Mouse (Mus musculus) heart, embryonic 11.5 days (tissue): ENCODE data around the gene Bicc1. TPM values are rescaled to one million over a fixed set of nuclear protein-coding genes. Genes with fewer than 3 reads are reported as not detected.

Experiments used
- ATAC-seq: fragments of 200-750 bp; cut with Nextera tagmentation; replicated peaks from 2 replicates; pipeline ENCODE4 v1.8.0; 2017; ENCODE audit warnings: moderate library complexity; ENCODE audit not compliant: insufficient number of reproducible peaks, low FRiP score, low TSS enrichment
- H3K27ac ChIP-seq: fragments of 300-500 bp; sonication (generic); 2 replicates; pipeline ENCODE4 v1.5.1; 2014; ENCODE audit warnings: mild to moderate bottlenecking, low read depth, low read length
- H3K27me3 ChIP-seq: fragments of 300-500 bp; sonication (generic); 2 replicates; pipeline ENCODE4 v1.6.1; 2014; ENCODE audit warnings: mild to moderate bottlenecking, low read length, mixed read lengths; ENCODE audit not compliant: control insufficient read depth, insufficient read depth
- H3K36me3 ChIP-seq: fragments of 300-500 bp; sonication (generic); 2 replicates; pipeline ENCODE4 v1.6.1; 2014; ENCODE audit warnings: mild to moderate bottlenecking, low read length, moderate library complexity, mixed read lengths; ENCODE audit not compliant: control insufficient read depth, insufficient read depth
- H3K4me1 ChIP-seq: fragments of 300-500 bp; sonication (generic); 2 replicates; pipeline ENCODE4 v1.6.1; 2014; ENCODE audit warnings: low read length; ENCODE audit not compliant: control insufficient read depth, insufficient read depth
- H3K4me2 ChIP-seq: fragments of 300-500 bp; sonication (generic); 2 replicates; pipeline ENCODE4 v1.6.1; 2014; ENCODE audit warnings: mild to moderate bottlenecking, moderate library complexity
- H3K4me3 ChIP-seq: fragments of 300-500 bp; sonication (generic); 2 replicates; pipeline ENCODE4 v1.5.1; 2014; ENCODE audit warnings: low read depth, low read length
- H3K9ac ChIP-seq: fragments of 300-500 bp; sonication (generic); 2 replicates; pipeline ENCODE4 v1.6.1; 2014; ENCODE audit warnings: mild to moderate bottlenecking, low read depth, low read length, moderate library complexity
- H3K9me3 ChIP-seq: fragments of 300-500 bp; sonication (generic); replicated peaks from 2 replicates; pipeline ENCODE4 v1.6.1; 2016; ENCODE audit warnings: low read length; ENCODE audit not compliant: control insufficient read depth
- WGBS: fragments of 180-500 bp; shearing (Covaris S2); extraction: QIAGEN DNeasy Blood & Tissue Kit; methylation state at CpG from one replicate; pipeline ENCODE4 v1.1.7; 2014; ENCODE audit not compliant: insufficient replicate concordance; 5-methylcytosine and 5-hydroxymethylcytosine counted together
- polyA plus RNA-seq: library from polyadenylated mRNA; unstranded; fragments of >200 nt; fragmentation: Nextera tagmentation; extraction: Ambion mirVana; gene quantifications from 2 replicates; pipeline ENCODE4 v1.2.1, GENCODE M21; 2014

Gene Bicc1
- polyA plus RNA-seq, 1 experiment from 2014 or later: 14.1 TPM

DNA sequence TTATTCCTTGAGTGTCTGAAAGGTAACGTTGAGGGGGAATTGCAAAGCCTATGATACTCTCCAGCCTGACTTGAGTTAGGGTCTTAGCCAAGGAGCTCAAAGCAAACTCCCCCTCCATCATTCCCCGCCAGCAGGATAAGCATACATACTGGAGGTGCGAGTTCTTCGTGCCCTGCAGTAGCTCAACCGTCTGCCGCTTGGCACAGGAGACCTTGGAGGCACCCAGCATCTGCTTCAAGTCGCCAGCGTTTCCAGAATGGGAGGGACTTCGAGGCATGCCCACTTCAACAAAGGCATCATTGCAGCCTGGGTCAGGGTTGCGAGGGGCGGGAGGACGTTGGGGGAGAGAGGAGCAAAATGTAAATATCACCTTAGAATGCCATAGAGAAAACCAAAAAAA, 214.4 kb downstream of the Bicc1 start:
- Histone ChIP-seq H3K36me3 (0 out of 2 replicates have a peak, but pooled peaks cover 2% of the 10 kb centered on the region), H3K4me3 (no peak overlapping the region), H3K4me2 (no peak overlapping the region), H3K4me1 (peaks cover 4% of the 10 kb centered on the region; the same call in 1 of the 2 replicates), H3K27ac (no peak overlapping the region), H3K27me3 (no peaks in the 10 kb centered on the region), H3K9ac (no peak overlapping the region), H3K9me3 (no peaks in the 10 kb centered on the region)
- WGBS: 79% methylated on average over 12 of the region's 12 CpGs
- ATAC-seq: no peak

DNA sequence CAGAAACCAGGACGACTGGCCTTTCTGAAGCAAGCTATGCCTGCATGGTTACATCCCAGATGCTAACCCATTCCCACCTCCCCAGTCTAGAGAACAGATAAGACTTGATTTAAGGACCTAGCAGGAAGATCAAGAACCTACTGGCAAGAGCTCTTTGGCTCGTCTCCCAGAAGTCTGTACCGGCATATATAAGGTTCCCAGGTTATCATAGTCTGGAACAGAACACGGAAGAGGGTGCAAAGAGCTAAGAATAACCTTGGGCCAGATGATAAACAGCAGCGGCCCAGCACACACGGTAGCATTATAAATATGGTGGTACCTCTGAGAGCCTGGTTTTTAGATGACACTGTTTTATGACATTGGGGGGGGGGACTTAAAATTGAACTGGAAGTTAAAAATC, 217.9 kb downstream of the Bicc1 start:
- Histone ChIP-seq H3K36me3 (peaks cover 4% of the 10 kb centered on the region), H3K4me2 (no peak overlapping the region), H3K27ac (no peak overlapping the region), H3K27me3 (no peaks in the 10 kb centered on the region), H3K9me3 (no peaks in the 10 kb centered on the region), H3K4me3 (no peak overlapping the region), H3K9ac (no peak overlapping the region), H3K4me1 (no peaks in the 10 kb centered on the region)
- ATAC-seq: no peak
- WGBS: 48% methylated on average over 6 of the region's 6 CpGs

DNA sequence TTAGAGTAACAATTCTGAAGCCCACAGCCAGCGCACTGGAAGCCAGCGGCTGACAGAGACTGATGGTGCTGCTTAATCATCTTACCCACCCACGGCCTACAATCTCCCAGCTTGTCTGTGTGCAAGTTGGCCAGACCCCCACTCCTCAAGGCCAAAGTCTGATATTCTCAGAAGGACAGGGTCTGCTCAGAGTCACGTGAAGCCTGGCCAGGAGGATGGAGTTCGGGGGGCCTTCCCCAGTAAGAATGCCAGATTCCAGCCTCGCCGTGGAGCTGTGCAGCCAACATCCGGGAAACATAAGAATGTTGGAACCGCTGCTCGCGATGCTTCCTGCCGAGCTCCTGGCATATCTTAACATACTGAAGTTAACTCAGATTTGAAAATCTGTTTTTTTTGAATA, 219.7 kb downstream of the Bicc1 start:
- Histone ChIP-seq H3K27me3 (no peaks in the 10 kb centered on the region), H3K9ac (no peak overlapping the region), H3K4me3 (no peak overlapping the region), H3K27ac (0 out of 2 replicates have a peak overlapping the region, but pooled peaks have one; percentile 25), H3K4me1 (no peaks in the 10 kb centered on the region), H3K36me3 (peaks cover 9% of the 10 kb centered on the region), H3K9me3 (no peaks in the 10 kb centered on the region), H3K4me2 (no peak overlapping the region)
- no peak; the same call in 1 of the 2 replicates for ATAC-seq
- 46% methylated on average over 12 of the region's 12 CpGs for WGBS

DNA sequence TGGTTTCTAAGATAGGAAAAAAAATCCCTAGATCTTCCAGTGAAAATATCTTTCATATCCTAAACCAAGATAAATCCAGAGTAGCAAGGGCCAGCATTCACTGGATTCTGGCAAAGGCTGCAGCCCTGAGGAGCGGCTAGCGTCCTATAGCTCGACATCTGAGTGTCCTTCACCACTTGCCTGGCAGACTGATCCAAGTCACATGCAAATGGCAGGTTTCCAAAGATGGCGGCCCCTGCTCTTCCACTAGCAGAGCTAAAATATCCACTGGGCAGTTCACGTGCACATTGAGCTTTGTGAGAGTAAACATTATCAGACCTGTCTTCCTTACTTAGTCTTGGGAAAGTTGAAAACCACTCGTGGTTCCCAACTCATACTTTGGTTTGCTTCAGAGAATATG, 222.1 kb downstream of the Bicc1 start:
- Histone ChIP-seq H3K4me1 (no peaks in the 10 kb centered on the region), H3K9ac (no peak overlapping the region), H3K27me3 (no peaks in the 10 kb centered on the region), H3K36me3 (peaks cover 9% of the 10 kb centered on the region), H3K4me2 (no peak overlapping the region), H3K9me3 (no peaks in the 10 kb centered on the region; the same call in 1 of the 2 replicates), H3K27ac (no peak overlapping the region), H3K4me3 (no peak overlapping the region)
- 80% methylated on average over 6 of the region's 6 CpGs for WGBS
- ATAC-seq: no peak

DNA sequence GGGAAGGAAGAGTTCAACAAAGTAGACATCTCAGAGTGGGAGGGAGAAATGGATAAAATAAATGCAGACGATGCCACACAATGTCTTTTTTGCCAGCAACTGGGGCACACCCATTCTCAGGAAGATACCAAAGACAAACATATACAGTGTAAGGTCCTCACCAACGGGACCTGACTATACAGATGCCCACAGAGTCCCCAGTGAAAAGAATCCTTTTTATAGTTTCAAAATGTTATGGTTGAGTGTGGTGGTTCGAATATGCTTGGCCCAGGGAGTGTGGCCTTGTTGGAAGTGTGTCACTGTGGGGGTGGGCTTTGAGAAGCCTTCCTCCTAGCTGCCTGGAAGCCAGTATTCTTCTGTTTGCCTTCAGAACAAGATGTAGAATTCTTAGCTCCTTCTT, 223.5 kb downstream of the Bicc1 start:
- Histone ChIP-seq H3K36me3 (peaks cover 9% of the 10 kb centered on the region), H3K4me1 (no peaks in the 10 kb centered on the region), H3K9me3 (no peaks in the 10 kb centered on the region; the same call in 1 of the 2 replicates), H3K27ac (no peak overlapping the region), H3K9ac (no peak overlapping the region), H3K27me3 (no peaks in the 10 kb centered on the region), H3K4me2 (no peak overlapping the region), H3K4me3 (no peak overlapping the region)
- no peak for ATAC-seq
- WGBS: 83% methylated on average over 3 of the region's 3 CpGs

DNA sequence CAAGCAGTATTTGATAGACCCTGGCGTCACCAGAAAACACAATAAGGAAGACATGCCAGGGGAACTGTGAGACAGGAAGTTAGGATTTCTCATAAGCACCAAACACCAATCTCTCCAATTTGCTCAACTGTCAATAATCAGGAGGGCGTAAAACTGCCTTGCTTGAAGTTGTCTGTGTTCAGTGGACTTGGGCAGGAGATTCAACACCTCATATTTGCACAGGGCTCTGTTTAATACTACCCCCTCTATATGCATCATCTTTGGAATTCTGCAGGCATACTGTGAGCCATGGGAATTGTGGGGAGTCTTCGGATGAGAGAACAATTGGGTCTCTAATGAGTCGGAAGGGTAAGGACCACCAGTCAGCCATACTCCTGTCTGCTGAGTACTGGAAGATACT, 233.4 kb downstream of the Bicc1 start:
- no peak overlapping the region for H3K9ac ChIP-seq
- 79% methylated on average over 4 of the region's 4 CpGs for WGBS
- H3K36me3 ChIP-seq: peaks cover 8% of the 10 kb centered on the region
- no peaks in the 10 kb centered on the region for H3K27me3 ChIP-seq
- no peak overlapping the region for H3K4me2 ChIP-seq
- no peak overlapping the region for H3K27ac ChIP-seq
- no peaks in the 10 kb centered on the region; the same call in 1 of the 2 replicates for H3K9me3 ChIP-seq
- no peak overlapping the region for H3K4me3 ChIP-seq
- H3K4me1 ChIP-seq: no peaks in the 10 kb centered on the region
- no peak for ATAC-seq

DNA sequence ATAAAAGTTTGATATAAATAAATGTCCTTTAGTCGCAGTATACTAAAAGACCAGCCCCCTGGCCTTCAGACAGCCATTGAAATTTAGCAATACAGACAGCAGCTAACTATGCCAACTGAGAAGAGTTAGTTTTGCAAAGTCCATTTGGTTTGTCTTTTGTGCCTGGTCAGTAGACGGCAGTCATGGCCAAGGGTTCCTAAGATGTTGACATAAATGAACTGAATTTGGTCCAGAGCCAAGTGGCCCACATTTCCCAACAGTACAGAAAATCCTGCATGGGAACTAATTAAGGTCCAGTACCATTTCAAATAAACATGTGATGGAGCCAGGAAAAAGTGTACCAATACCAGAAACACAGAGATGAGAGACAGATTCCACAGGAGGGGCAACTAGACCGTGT, 235.2 kb downstream of the Bicc1 start:
- H3K4me3 ChIP-seq: no peak overlapping the region
- H3K27me3 ChIP-seq: no peaks in the 10 kb centered on the region
- no peak overlapping the region for H3K27ac ChIP-seq
- 76% methylated on average over 3 of the region's 3 CpGs for WGBS
- H3K9ac ChIP-seq: no peak overlapping the region
- no peaks in the 10 kb centered on the region for H3K4me1 ChIP-seq
- no peaks in the 10 kb centered on the region for H3K36me3 ChIP-seq
- no peak overlapping the region for H3K4me2 ChIP-seq
- no peak for ATAC-seq
- no peaks in the 10 kb centered on the region for H3K9me3 ChIP-seq

DNA sequence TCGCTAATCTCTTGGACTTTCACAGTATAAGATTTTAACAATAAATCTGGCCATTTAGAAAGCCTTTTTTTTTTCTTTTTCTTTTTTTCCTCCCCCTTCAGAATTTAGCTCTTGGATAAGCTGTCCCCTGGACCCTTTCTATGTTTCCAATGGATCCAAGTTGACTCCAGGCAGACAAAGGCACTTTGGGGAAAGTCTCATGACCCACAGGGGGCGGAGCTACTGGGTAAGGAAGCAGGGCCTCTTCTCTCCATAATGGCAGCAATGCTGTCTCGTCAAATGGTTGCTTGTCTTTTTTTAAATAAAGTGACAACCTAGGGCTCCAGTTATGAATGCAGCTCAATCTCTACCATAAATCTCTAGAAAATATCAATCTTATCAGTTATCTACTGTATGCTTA, 235.6 kb downstream of the Bicc1 start:
- no peak overlapping the region for H3K4me3 ChIP-seq
- no peaks in the 10 kb centered on the region for H3K4me1 ChIP-seq
- no peaks in the 10 kb centered on the region for H3K36me3 ChIP-seq
- no peak overlapping the region for H3K4me2 ChIP-seq
- no peak overlapping the region for H3K27ac ChIP-seq
- no peaks in the 10 kb centered on the region for H3K9me3 ChIP-seq
- H3K27me3 ChIP-seq: no peaks in the 10 kb centered on the region
- 86% methylated on average over 3 of the region's 3 CpGs for WGBS
- no peak overlapping the region for H3K9ac ChIP-seq
- no peak for ATAC-seq

DNA sequence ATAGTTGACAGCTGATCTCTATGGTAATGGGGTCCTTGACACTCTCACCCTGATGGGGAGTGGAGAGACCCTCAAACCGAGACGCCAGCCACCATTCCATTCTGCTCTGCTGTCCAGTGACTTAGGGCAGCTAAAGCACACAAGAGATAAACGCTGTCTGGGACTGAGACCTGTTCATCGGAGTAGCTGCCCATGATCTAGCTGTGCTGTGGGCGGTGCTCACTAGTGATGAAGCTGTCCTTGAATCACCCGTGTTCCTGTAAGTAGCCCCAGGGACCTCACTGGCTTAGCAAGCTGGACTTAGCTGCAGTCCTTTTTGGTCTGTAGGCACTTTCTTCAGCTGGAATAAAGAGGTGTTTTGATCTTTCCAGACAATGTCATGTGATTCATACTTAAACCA, 238.0 kb downstream of the Bicc1 start:
- Histone ChIP-seq H3K9me3 (0 out of 2 replicates have a peak, but pooled peaks cover 2% of the 10 kb centered on the region), H3K36me3 (no peaks in the 10 kb centered on the region), H3K4me1 (no peaks in the 10 kb centered on the region), H3K4me3 (no peak overlapping the region), H3K9ac (no peak overlapping the region), H3K27ac (no peak overlapping the region), H3K27me3 (no peaks in the 10 kb centered on the region), H3K4me2 (no peak overlapping the region)
- no peak for ATAC-seq
- 78% methylated on average over 6 of the region's 6 CpGs for WGBS
